Mouse (Mus musculus) c-Kit-positive CD71-negative TER-119-negative erythroid progenitor cells, embryonic 14.5 days (primary cell): ENCODE results near the gene Btg4.
A peak's percentile ranks its signal among the peaks of the same experiment; 100 is the strongest.
"Not testable (repeated sequence)": the region's sequence is repeated elsewhere in the genome, so short reads cannot be mapped to it uniquely, and the experiment has no call there.

ENCODE experiments used
- DNase-seq: peaks from one replicate; pipeline ENCODE4 v3.0.0-alpha.2; 2013; ENCODE audit warnings: low read depth

Gene Btg4

GRCm38 (mm10) chr9:51093697-51094096 is 33.0 kb downstream of the Btg4 start:
- DNase-seq, result no peak

GRCm38 (mm10) chr9:51096306-51096705 is 35.6 kb downstream of the Btg4 start:
- no peak for DNase-seq

- peak; percentile 14 for DNase-seq
Observed at GRCm38 (mm10) chr9:51101756-51102425, 41.2 kb downstream of the Btg4 start, which contains the start of gene 4833427G06Rik. TSS of gene 4833427G06Rik (minus strand) at chr9:51102078.

GRCm38 (mm10) chr9:51102963-51103807 is 42.5 kb downstream of the Btg4 start:
- DNase-seq, result peak; percentile 28

GRCm38 (mm10) chr9:51103808-51104514 is 43.3 kb downstream of the Btg4 start:
- DNase-seq, result no peak

GRCm38 (mm10) chr9:51105751-51106150 is 45.0 kb downstream of the Btg4 start:
- no peak for DNase-seq

GRCm38 (mm10) chr9:51114767-51115166 is 54.1 kb downstream of the Btg4 start:
- DNase-seq, result no peak

- peak; percentile 29 for DNase-seq
Observed at GRCm38 (mm10) chr9:51136985-51137384, 76.3 kb downstream of the Btg4 start.

- DNase-seq, result no peak
Observed at GRCm38 (mm10) chr9:51137432-51137831, 76.7 kb downstream of the Btg4 start.

- no peak for DNase-seq
Observed at GRCm38 (mm10) chr9:51137836-51138235, 77.1 kb downstream of the Btg4 start.

GRCm38 (mm10) chr9:51138301-51138700 is 77.6 kb downstream of the Btg4 start:
- DNase-seq, result no peak

- not testable (repeated sequence) for DNase-seq
Observed at GRCm38 (mm10) chr9:51139401-51139800, 78.7 kb downstream of the Btg4 start.

- DNase-seq, result no peak
Observed at GRCm38 (mm10) chr9:51140711-51141110, 80.0 kb downstream of the Btg4 start.

GRCm38 (mm10) chr9:51143437-51143836 is 82.7 kb downstream of the Btg4 start:
- no peak for DNase-seq

GRCm38 (mm10) chr9:51144218-51144617 is 83.5 kb downstream of the Btg4 start:
- DNase-seq, result no peak

GRCm38 (mm10) chr9:51146496-51146895 is 85.8 kb downstream of the Btg4 start:
- no peak for DNase-seq

- DNase-seq, result no peak
Observed at GRCm38 (mm10) chr9:51147294-51147693, 86.6 kb downstream of the Btg4 start.

- DNase-seq, result peak; percentile 76
Observed at GRCm38 (mm10) chr9:51152079-51152752, 91.5 kb downstream of the Btg4 start.

- peak; percentile 72 for DNase-seq
Observed at GRCm38 (mm10) chr9:51161771-51162388, 101.2 kb downstream of the Btg4 start.

- DNase-seq, result no peak
Observed at GRCm38 (mm10) chr9:51163989-51164388, 103.3 kb downstream of the Btg4 start.
